Mouse (Mus musculus): Measurements from ENCODE around the gene Kcnmb3. TPM values are rescaled to one million over a fixed set of nuclear protein-coding genes. Genes with fewer than 3 reads are reported as not detected.
"Not testable (repeated sequence)": the region's sequence is repeated elsewhere in the genome, so short reads cannot be mapped to it uniquely, and the experiment has no call there.

Kcnmb3 gene
- total RNA-seq, 4 experiments from 2014 or later = not detected

DNA sequence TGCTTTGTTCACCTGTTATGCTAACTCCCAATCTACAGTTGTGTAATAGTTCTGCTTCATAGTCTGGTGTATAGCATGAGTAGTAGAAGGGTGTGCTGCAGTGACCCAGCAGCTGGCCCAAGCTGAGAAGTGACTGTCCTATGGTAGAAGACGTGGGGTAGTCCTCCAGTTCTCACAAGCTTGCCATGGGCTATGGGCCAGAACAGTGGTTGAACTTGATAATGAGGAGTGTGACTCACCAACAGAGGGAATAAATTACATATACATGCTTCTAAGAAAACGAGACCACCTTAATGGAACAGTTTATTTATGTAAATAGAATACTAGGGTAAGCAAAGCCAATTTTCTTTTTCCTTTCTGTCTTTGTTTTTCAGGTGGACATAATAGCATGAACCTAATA, 61.6 kb downstream of the Kcnmb3 start:
- DNase-seq (ENCODE audit: low spot score) = no peak

GRCm38 (mm10) chr3:32429351-32429750, 62.7 kb downstream of the Kcnmb3 start:
- DNase-seq (ENCODE audit: low spot score) = not testable (repeated sequence)

- DNase-seq (ENCODE audit: low spot score) = peak; percentile 78
Observed at GRCm38 (mm10) chr3:32428921-32429320, 63.1 kb downstream of the Kcnmb3 start.

DNA sequence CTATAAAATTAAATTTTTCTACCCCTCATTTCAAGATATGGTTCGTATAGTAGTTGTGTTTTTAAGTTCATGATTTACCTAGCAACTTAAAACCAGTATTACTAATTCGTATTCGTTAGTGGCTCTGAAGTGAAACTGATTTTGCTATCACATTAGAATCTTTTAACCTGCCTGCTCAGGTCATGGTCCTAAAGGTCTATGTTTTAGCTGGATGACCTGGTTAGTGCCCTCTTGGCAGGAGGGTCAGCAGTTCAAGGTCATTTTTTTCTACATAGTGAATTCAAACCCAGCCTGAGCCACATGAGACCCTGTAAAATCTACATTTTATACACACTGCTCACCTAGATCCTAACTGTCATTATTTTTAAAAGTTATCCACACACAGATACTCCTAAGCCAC, 63.7 kb downstream of the Kcnmb3 start:
- no peak for DNase-seq (ENCODE audit: low spot score)

DNA sequence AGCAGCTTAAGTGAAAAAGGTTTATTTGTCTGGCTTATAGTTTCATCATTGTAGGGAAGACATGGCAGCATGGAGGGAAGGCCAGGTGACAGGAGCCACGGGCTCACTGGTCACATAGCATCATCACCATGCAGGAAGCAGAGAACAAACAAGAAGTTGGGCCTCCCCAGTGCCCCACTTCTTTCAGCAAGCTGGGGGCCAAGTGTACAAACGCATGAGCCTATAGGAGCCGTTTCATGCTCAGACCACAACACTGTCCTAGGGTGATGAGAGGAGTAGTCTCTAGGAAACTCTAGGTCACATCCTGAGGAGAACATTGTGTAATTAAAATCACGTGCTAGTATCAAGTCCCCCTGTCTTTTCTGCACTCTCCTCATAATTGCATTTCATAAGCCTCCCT, 64.3 kb downstream of the Kcnmb3 start:
- no peak for DNase-seq (ENCODE audit: low spot score)

Other genes with a start within 250 kb of the Kcnmb3 start
- gene Zmat3, start 126.2 kb downstream of the Kcnmb3 start, total RNA-seq (2022) = 1 to 10 TPM; 5.9 to 8.9 (median 6.6) TPM
- gene Pik3ca, start 94.6 kb downstream of the Kcnmb3 start, total RNA-seq (2022) = 10 to 100 TPM; 42.2 to 50.1 (median 45.1) TPM
- gene Zfp639, start 18.0 kb upstream of the Kcnmb3 start, total RNA-seq (2022) = 10 to 100 TPM; 21.3 to 30.0 (median 25.8) TPM
- 100 to 1,000 TPM; 446 to 480 (median 447) TPM for gene Mfn1, start 37.2 kb upstream of the Kcnmb3 start, total RNA-seq (2022)
- 10 to 100 TPM in 2 of 4 experiments, 1 to 10 TPM in 2; 6.9 to 14.1 (median 10.9) TPM for gene Gnb4, start 124.4 kb upstream of the Kcnmb3 start, total RNA-seq (2022)
- gene Actl6a, start 214.1 kb upstream of the Kcnmb3 start, total RNA-seq (2022) = 10 to 100 TPM; 17.3 to 26.9 (median 20.3) TPM
- 100 to 1,000 TPM; 836 to 865 (median 854) TPM for gene Ndufb5, start 244.8 kb upstream of the Kcnmb3 start, total RNA-seq (2022)
- 10 to 100 TPM; 30.1 to 41.5 (median 36.4) TPM for gene Mrpl47, start 245.4 kb upstream of the Kcnmb3 start, total RNA-seq (2022)